Mouse (Mus musculus) small intestine, adult 2 months (tissue): Measurements from ENCODE around the gene Jmy.

Source experiments
- CTCF ChIP-seq: fragments of 200-500 bp; IDR thresholded peaks from 2 replicates; pipeline ENCODE4 v1.5.1; 2012; ENCODE audit warnings: low read depth, mild to moderate bottlenecking, control low read depth, inconsistent platforms, low read length, moderate library complexity, mixed read lengths; ENCODE audit not compliant: insufficient replicate concordance, insufficient read length; ENCODE audit errors: extremely low read depth
- POLR2A ChIP-seq: fragments of 200-500 bp; IDR thresholded peaks from 2 replicates; pipeline ENCODE4 v1.6.1; 2012; ENCODE audit warnings: low read depth, mild to moderate bottlenecking, control low read depth, inconsistent platforms, low read length, moderate library complexity

- no peak for TF ChIP-seq CTCF
- no peak for TF ChIP-seq POLR2A
Observed at GRCm38 (mm10) chr13:93381301-93381700, 118.3 kb downstream of the Jmy start.
